In genomic region chr15:83100332-83100662, GRCm38 (mm10) we compare ENCODE assay signal across 9 mouse cellular contexts. TPM values are rescaled to one million over a fixed set of nuclear protein-coding genes. Genes with fewer than 3 reads are reported as not detected.
DNase-seq lines count a peak whose midpoint lies in the region; ATAC-seq and TF ChIP-seq lines count a peak whose summit lies in the region.
"Had no signal": no experiment of that assay in that cellular context is flagged by ENCODE, and none has a peak within 500 bp of the region (broad histone marks: within the 10 kb centered on the region; RNA-seq: fewer than 3 reads in every experiment).

No protein-coding gene starts in this region.

- peaks cover 13% of the 10 kb centered on the region; the same call in 1 of the 2 replicates for H3K27me3 ChIP-seq in kidney, embryonic 15.5 days
- H3K27me3 ChIP-seq in hindbrain, embryonic 15.5 days: peaks cover 12% of the 10 kb centered on the region; the same call in 1 of the 2 replicates
- 0 out of 2 replicates have a peak, but pooled peaks cover 3% of the 10 kb centered on the region for H3K27me3 ChIP-seq in midbrain, embryonic 14.5 days (ENCODE audit: control insufficient read depth, insufficient read depth, low read length)
- H3K27me3 ChIP-seq: Patski had no signal

- ATAC-seq in kidney, embryonic 15.5 days (replicated peaks; ENCODE audit: low FRiP score): peak; percentile 73
- ATAC-seq in hindbrain, embryonic 15.5 days (ENCODE audit: low FRiP score, low read depth): peak; percentile 17; the same call in 1 of the 2 replicates
- 0 out of 2 replicates have a peak, but pooled peaks have one; percentile 40 for ATAC-seq in midbrain, embryonic 14.5 days (ENCODE audit: low FRiP score, low TSS enrichment)

- H3K9ac ChIP-seq in kidney, embryonic 15.5 days: peak overlapping the region; percentile 75
- peak overlapping the region; percentile 23; the same call in 1 of the 2 replicates for H3K9ac ChIP-seq in hindbrain, embryonic 15.5 days
- H3K9ac ChIP-seq in midbrain, embryonic 14.5 days (replicated peaks; ENCODE audit: low read length): peak overlapping the region; percentile 35

- peak overlapping the region; percentile 62 for H3K4me3 ChIP-seq in kidney, embryonic 15.5 days (replicated peaks)
- peak overlapping the region; percentile 31 for H3K4me3 ChIP-seq in cortical plate, adult 2 months (ENCODE audit: insufficient read depth, low read length)
- peak overlapping the region; percentile 32 for H3K4me3 ChIP-seq in hindbrain, embryonic 15.5 days
- peak overlapping the region; percentile 26 for H3K4me3 ChIP-seq in midbrain, embryonic 14.5 days (replicated peaks; ENCODE audit: low read depth, low read length)

- peaks cover 24% of the 10 kb centered on the region for H3K4me1 ChIP-seq in kidney, embryonic 15.5 days
- H3K4me1 ChIP-seq in cortical plate, adult 2 months (ENCODE audit: control insufficient read depth, insufficient read depth, low read length): no peaks in the 10 kb centered on the region
- H3K4me1 ChIP-seq in hindbrain, embryonic 15.5 days (replicated peaks): peaks cover 12% of the 10 kb centered on the region
- H3K4me1 ChIP-seq in midbrain, embryonic 14.5 days (ENCODE audit: control insufficient read depth, insufficient read depth, low read length): peaks cover 11% of the 10 kb centered on the region; the same call in 1 of the 2 replicates

- no peak for TF ChIP-seq CTCF in cortical plate, adult 2 months (IDR thresholded peaks at IDR 0.05; ENCODE audit: extremely low read depth, insufficient read depth, low read length)

- DNase-seq in kidney, adult 8-10 months: no peak
- DNase-seq in midbrain, embryonic 14.5 days: no peak
- DNase-seq in gastrocnemius, postnatal 25 days: no peak
- DNase-seq in adrenal gland, postnatal 25 days: no peak
- no peak for DNase-seq in adrenal gland, adult 8-10 months

- TF ChIP-seq POLR2A in cortical plate, adult 2 months (IDR thresholded peaks at IDR 0.05; ENCODE audit: extremely low read depth, insufficient read depth, low read length): no peak

- peak overlapping the region; percentile 86 for H3K4me2 ChIP-seq in kidney, embryonic 15.5 days
- peak overlapping the region; percentile 55 for H3K4me2 ChIP-seq in hindbrain, embryonic 15.5 days
- H3K4me2 ChIP-seq in midbrain, embryonic 14.5 days (ENCODE audit: low read length): peak overlapping the region; percentile 59

- 2% methylated on average over 8 of the region's 8 CpGs for WGBS in kidney, embryonic 15.5 days
- WGBS in hindbrain, embryonic 15.5 days: 3% methylated on average over 8 of the region's 8 CpGs
- 3% methylated on average over 8 of the region's 8 CpGs for WGBS in midbrain, embryonic 14.5 days

- 0 out of 2 replicates have a peak, but pooled peaks cover under 1% of the 10 kb centered on the region for H3K36me3 ChIP-seq in kidney, embryonic 15.5 days
- no peaks in the 10 kb centered on the region for H3K36me3 ChIP-seq in hindbrain, embryonic 15.5 days
- no peaks in the 10 kb centered on the region for H3K36me3 ChIP-seq in midbrain, embryonic 14.5 days (ENCODE audit: control insufficient read depth, insufficient read depth, low read length)

- no peaks in the 10 kb centered on the region for H3K9me3 ChIP-seq in kidney, embryonic 15.5 days (replicated peaks)
- H3K9me3 ChIP-seq in hindbrain, embryonic 15.5 days: no peaks in the 10 kb centered on the region
- H3K9me3 ChIP-seq in midbrain, embryonic 14.5 days (ENCODE audit: control insufficient read depth, low read length): no peaks in the 10 kb centered on the region

- peak overlapping the region; percentile 65 for H3K27ac ChIP-seq in kidney, embryonic 15.5 days
- H3K27ac ChIP-seq in cortical plate, adult 2 months (ENCODE audit: insufficient read depth, low read length): no peak overlapping the region
- H3K27ac ChIP-seq in hindbrain, embryonic 15.5 days (replicated peaks): no peak overlapping the region
- H3K27ac ChIP-seq in midbrain, embryonic 14.5 days (replicated peaks; ENCODE audit: low read depth, low read length): no peak overlapping the region

RNA-seq across cellular contexts. Expression of gene Serhl, which starts 11.0 kb away (rescaled TPM):
- polyA plus RNA-seq in kidney, embryonic 15.5 days (2015; fragmentation: Nextera tagmentation; extraction: Ambion mirVana): 54.1 and 59.4 TPM in 2 replicates
- 15.9 and 16.4 TPM in 2 replicates for polyA plus RNA-seq in cortical plate, adult 2 months (2012; rRNA removed)
- polyA plus RNA-seq in hindbrain, embryonic 15.5 days (2015; fragmentation: Nextera tagmentation; extraction: Ambion mirVana): 29.7 and 31.0 TPM in 2 replicates
- 23.1 and 24.7 TPM in 2 replicates for polyA plus RNA-seq in midbrain, embryonic 14.5 days (2014; fragmentation: Nextera tagmentation; extraction: Ambion mirVana)
- 10 to 100 TPM; 27.0 to 28.4 TPM for total RNA-seq in gastrocnemius, postnatal 25 days (2021)
- 53.0 and 70.8 TPM in 2 replicates for total RNA-seq in adrenal gland, postnatal 25 days (2021)
- total RNA-seq in adrenal gland, adult 8-10 months (2022): 10 to 100 TPM; 42.1 to 73.7 (median 60.6) TPM

RNA-seq across cellular contexts. Expression of gene Rrp7a, which starts 22.3 kb away (rescaled TPM):
- 61.4 and 74.3 TPM in 2 replicates for polyA plus RNA-seq in kidney, embryonic 15.5 days (2015; fragmentation: Nextera tagmentation; extraction: Ambion mirVana)
- 126 and 128 TPM in 2 replicates for polyA plus RNA-seq in cortical plate, adult 2 months (2012; rRNA removed)
- polyA plus RNA-seq in hindbrain, embryonic 15.5 days (2015; fragmentation: Nextera tagmentation; extraction: Ambion mirVana): 74.7 and 78.9 TPM in 2 replicates
- 57.0 and 62.3 TPM in 2 replicates for polyA plus RNA-seq in midbrain, embryonic 14.5 days (2014; fragmentation: Nextera tagmentation; extraction: Ambion mirVana)
- total RNA-seq in gastrocnemius, postnatal 25 days (2021): 10 to 100 TPM; 41.8 to 42.8 TPM
- 100 and 102 TPM in 2 replicates for total RNA-seq in adrenal gland, postnatal 25 days (2021)
- 100 to 1,000 TPM; 100 to 115 (median 102) TPM for total RNA-seq in adrenal gland, adult 8-10 months (2022)

RNA-seq across cellular contexts. Expression of gene Poldip3, which starts 48.9 kb away (rescaled TPM):
- polyA plus RNA-seq in kidney, embryonic 15.5 days (2015; fragmentation: Nextera tagmentation; extraction: Ambion mirVana): 144 and 148 TPM in 2 replicates
- 66.3 and 66.6 TPM in 2 replicates for polyA plus RNA-seq in cortical plate, adult 2 months (2012; rRNA removed)
- 130 and 132 TPM in 2 replicates for polyA plus RNA-seq in hindbrain, embryonic 15.5 days (2015; fragmentation: Nextera tagmentation; extraction: Ambion mirVana)
- 148 and 174 TPM in 2 replicates for polyA plus RNA-seq in midbrain, embryonic 14.5 days (2014; fragmentation: Nextera tagmentation; extraction: Ambion mirVana)
- 10 to 100 TPM; 16.7 to 16.9 TPM for total RNA-seq in gastrocnemius, postnatal 25 days (2021)
- 108 and 124 TPM in 2 replicates for total RNA-seq in adrenal gland, postnatal 25 days (2021)
- total RNA-seq in adrenal gland, adult 8-10 months (2022): 100 to 1,000 TPM; 105 to 127 (median 117) TPM

Comparison
In these comparisons a context has a peak if more than half of its experiments do, and no peak if none do; other contexts are left out.
1. ATAC-seq: peak in every context shown above with its lines; median percentile 73 in kidney, embryonic 15.5 days; 40 in midbrain, embryonic 14.5 days; 17 in hindbrain, embryonic 15.5 days.
2. H3K9ac ChIP-seq: peak in every context shown above with its lines; median percentile 75 in kidney, embryonic 15.5 days; 35 in midbrain, embryonic 14.5 days; 23 in hindbrain, embryonic 15.5 days.